In the genomic region with DNA sequence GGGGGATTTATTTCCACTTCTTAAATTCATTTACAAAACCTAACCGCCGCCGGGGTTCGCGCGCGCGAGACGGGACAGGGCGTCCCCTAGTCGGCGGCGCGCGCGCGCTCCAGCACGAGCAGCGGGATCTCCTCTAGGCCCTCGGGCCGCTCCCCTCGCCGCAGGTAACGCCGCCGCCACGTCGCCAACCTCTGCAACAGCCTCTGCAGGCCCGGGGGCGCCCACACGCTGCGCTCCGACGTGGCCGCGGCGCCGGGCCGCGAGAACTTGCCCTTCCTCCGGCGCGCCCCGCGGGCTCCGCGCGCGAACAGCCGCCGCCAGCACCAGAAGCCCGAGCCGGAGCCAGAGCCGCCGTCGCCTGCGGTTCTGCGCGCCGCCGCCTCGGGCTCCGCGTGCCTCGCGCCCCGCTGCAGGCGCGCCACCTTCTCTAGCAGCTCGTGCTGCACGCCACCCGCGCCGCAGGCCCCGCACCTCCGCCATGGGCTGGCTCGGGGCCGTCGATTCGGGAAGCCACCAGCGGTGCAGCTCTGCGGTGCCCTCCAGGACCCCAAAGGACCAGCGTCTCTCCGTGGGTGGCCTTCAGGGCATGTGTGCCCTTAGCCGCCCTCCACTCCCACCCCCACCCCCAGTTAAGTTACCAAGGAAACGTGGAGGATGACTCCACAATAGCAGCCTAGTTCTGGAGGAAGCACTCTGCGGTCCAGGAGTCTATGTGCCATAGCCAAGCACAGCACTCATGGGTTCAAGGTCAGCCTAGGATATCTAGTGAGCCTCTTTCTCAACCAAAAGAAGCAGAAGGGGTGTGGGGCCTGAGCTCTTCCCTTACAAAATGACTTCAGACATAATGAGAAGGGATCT, we compare ENCODE assay signal across 8 mouse cellular contexts. TPM values are rescaled to one million over a fixed set of nuclear protein-coding genes. Genes with fewer than 3 reads are reported as not detected.
DNase-seq lines count a peak whose midpoint lies in the region; ATAC-seq and TF ChIP-seq lines count a peak whose summit lies in the region.

No protein-coding gene starts in this region.

- peak overlapping the region; percentile 95 for H3K27ac ChIP-seq in forebrain, embryonic 16.5 days (ENCODE audit: low read length)
- H3K27ac ChIP-seq in layer of hippocampus, adult 2 months, result peak overlapping the region; percentile 92
- H3K27ac ChIP-seq in liver, postnatal 0 days (ENCODE audit: low read depth), result no peak overlapping the region
- peak overlapping the region; percentile 90 for H3K27ac ChIP-seq in neural tube, embryonic 15.5 days (replicated peaks)

- TF ChIP-seq CTCF in E14TG2a.4 (conservative IDR thresholded peaks at IDR 0.05; ENCODE audit: low read length), result no peak
- peak; percentile 28 for TF ChIP-seq CTCF in layer of hippocampus, adult 2 months (conservative IDR thresholded peaks at IDR 0.05)
- TF ChIP-seq CTCF in liver, postnatal 0 days (IDR thresholded peaks at IDR 0.05; ENCODE audit: low read depth), result no peak

- peak overlapping the region; percentile 93 for H3K9ac ChIP-seq in forebrain, embryonic 16.5 days (replicated peaks; ENCODE audit: low read depth, low read length)
- H3K9ac ChIP-seq in liver, postnatal 0 days (replicated peaks), result peak overlapping the region; percentile 53
- peak overlapping the region; percentile 76 for H3K9ac ChIP-seq in neural tube, embryonic 15.5 days (replicated peaks)

- 1% methylated on average over 78 of the region's 87 CpGs for WGBS in forebrain, embryonic 16.5 days
- 3% methylated on average over 54 of the region's 87 CpGs for WGBS in liver, postnatal 0 days (ENCODE audit: insufficient replicate concordance)
- WGBS in neural tube, embryonic 15.5 days, result under 1% methylated on average over 70 of the region's 87 CpGs

- ATAC-seq in forebrain, embryonic 16.5 days, result peak; percentile 97
- peak; percentile 74 for ATAC-seq in liver, postnatal 0 days
- ATAC-seq in neural tube, embryonic 15.5 days (ENCODE audit: low FRiP score), result peak; percentile 95

- peaks cover 23% of the 10 kb centered on the region for H3K4me1 ChIP-seq in E14TG2a.4 (replicated peaks; ENCODE audit: low read depth, low read length)
- H3K4me1 ChIP-seq in forebrain, embryonic 16.5 days (replicated peaks; ENCODE audit: control insufficient read depth, insufficient read depth, low read length), result peaks cover 9% of the 10 kb centered on the region
- peaks cover 11% of the 10 kb centered on the region for H3K4me1 ChIP-seq in liver, postnatal 0 days (ENCODE audit: insufficient read depth)
- H3K4me1 ChIP-seq in neural tube, embryonic 15.5 days, result peaks cover 13% of the 10 kb centered on the region

- peaks cover 27% of the 10 kb centered on the region for H3K9me3 ChIP-seq in E14TG2a.4 (ENCODE audit: low read length)
- no peaks in the 10 kb centered on the region for H3K9me3 ChIP-seq in forebrain, embryonic 16.5 days (ENCODE audit: control insufficient read depth, low read length)
- no peaks in the 10 kb centered on the region for H3K9me3 ChIP-seq in liver, postnatal 0 days (ENCODE audit: low read length)
- H3K9me3 ChIP-seq in neural tube, embryonic 15.5 days (replicated peaks), result no peaks in the 10 kb centered on the region

- H3K36me3 ChIP-seq in E14TG2a.4 (ENCODE audit: insufficient read depth, low read length), result no peaks in the 10 kb centered on the region
- H3K36me3 ChIP-seq in forebrain, embryonic 16.5 days (ENCODE audit: control insufficient read depth, insufficient read depth), result no peaks in the 10 kb centered on the region
- no peaks in the 10 kb centered on the region for H3K36me3 ChIP-seq in liver, postnatal 0 days (replicated peaks; ENCODE audit: insufficient read depth, low read length)
- no peaks in the 10 kb centered on the region for H3K36me3 ChIP-seq in neural tube, embryonic 15.5 days

- TF ChIP-seq EP300 in liver, postnatal 0 days (IDR thresholded peaks at IDR 0.05; ENCODE audit: low read depth), result no peak

- peak; percentile 74 for DNase-seq in cerebellum, adult 11-12 months
- peak; percentile 70 for DNase-seq in heart, postnatal 4 days
- peak; percentile 63 to 67 for DNase-seq in layer of hippocampus, adult 2 months (ENCODE audit: low spot score in 2 of 2)
- DNase-seq in liver, postnatal 0 days, result peak; percentile 62
- peak; percentile 79 for DNase-seq in thymus, postnatal 14 days

- peak overlapping the region; percentile 79 for H3K4me3 ChIP-seq in E14TG2a.4 (replicated peaks; ENCODE audit: low read length)
- H3K4me3 ChIP-seq in forebrain, embryonic 16.5 days (replicated peaks; ENCODE audit: low read length), result peak overlapping the region; percentile 73
- peak overlapping the region; percentile 60 for H3K4me3 ChIP-seq in layer of hippocampus, adult 2 months
- H3K4me3 ChIP-seq in liver, postnatal 0 days (ENCODE audit: low read depth, low read length), result peak overlapping the region; percentile 56
- peak overlapping the region; percentile 67 for H3K4me3 ChIP-seq in neural tube, embryonic 15.5 days (replicated peaks)

- H3K27me3 ChIP-seq in E14TG2a.4 (ENCODE audit: insufficient read depth, low read length), result peaks cover 24% of the 10 kb centered on the region
- H3K27me3 ChIP-seq in forebrain, embryonic 16.5 days (replicated peaks; ENCODE audit: control insufficient read depth, insufficient read depth, low read length), result no peaks in the 10 kb centered on the region
- peaks cover 14% of the 10 kb centered on the region; the same call in 1 of the 2 replicates for H3K27me3 ChIP-seq in liver, postnatal 0 days (ENCODE audit: insufficient read depth, low read length)
- no peaks in the 10 kb centered on the region for H3K27me3 ChIP-seq in neural tube, embryonic 15.5 days (replicated peaks)

- peak overlapping the region; percentile 77 for H3K4me2 ChIP-seq in forebrain, embryonic 16.5 days (ENCODE audit: low read length)
- H3K4me2 ChIP-seq in liver, postnatal 0 days (ENCODE audit: low read depth, low read length), result peak overlapping the region; percentile 90
- H3K4me2 ChIP-seq in neural tube, embryonic 15.5 days, result peak overlapping the region; percentile 84

RNA-seq across cellular contexts. Expression of gene Cox20, which starts 42.6 kb away (rescaled TPM):
- 129 and 141 TPM in 2 replicates for polyA plus RNA-seq in forebrain, embryonic 16.5 days (2015; fragmentation: Nextera tagmentation; extraction: Ambion mirVana)
- total RNA-seq in heart, postnatal 4 days (2021), result 100 to 1,000 TPM; 146 to 147 TPM
- total RNA-seq in layer of hippocampus, adult 2 months (2021), result 10 to 100 TPM; 33.2 to 38.4 TPM
- 98.3 and 109 TPM in 2 replicates for polyA plus RNA-seq in liver, postnatal 0 days (2015; fragmentation: Nextera tagmentation; extraction: Ambion mirVana)
- 115 and 122 TPM in 2 replicates for polyA plus RNA-seq in neural tube, embryonic 15.5 days (2015; fragmentation: Nextera tagmentation; extraction: Ambion mirVana)
